Mouse (Mus musculus): ENCODE measurements around the gene Ctnnbl1. TPM values are rescaled to one million over a fixed set of nuclear protein-coding genes. Genes with fewer than 3 reads are reported as not detected.

Ctnnbl1 gene
- polyA plus RNA-seq, 1 experiment, result 28.3 TPM

GRCm38 (mm10) chr2:157818576-157819320 is 81.5 kb downstream of the Ctnnbl1 start:
- TF ChIP-seq CTCF (IDR thresholded peaks at IDR 0.05; ENCODE audit: extremely low read depth, insufficient read depth, insufficient read length, insufficient replicate concordance) (no peak), POLR2A (IDR thresholded peaks at IDR 0.05; ENCODE audit: low read depth, low read length) (no peak)
- H3K36me3 ChIP-seq (ENCODE audit: control insufficient read depth, insufficient read depth, low read length), result peaks cover 11% of the 10 kb centered on the region
- DNase-seq (ENCODE audit: low read depth in 1 of 2, low spot score in 2 of 2), result no peak
- 33% methylated on average over 15 of the region's 15 CpGs for WGBS
- H3K4me1 ChIP-seq (ENCODE audit: control insufficient read depth, insufficient read depth, insufficient read length), result no peaks in the 10 kb centered on the region
- no peak overlapping the region for H3K27ac ChIP-seq (ENCODE audit: insufficient read depth, low read length)
- no peak overlapping the region for H3K4me3 ChIP-seq (ENCODE audit: extremely low read depth, insufficient read depth, insufficient read length)
- H3K27me3 ChIP-seq (ENCODE audit: control insufficient read depth, insufficient read depth, low read length), result no peaks in the 10 kb centered on the region

- no peak for DNase-seq (ENCODE audit: low read depth in 1 of 2, low spot score in 2 of 2)
- H3K36me3 ChIP-seq (ENCODE audit: control insufficient read depth, insufficient read depth, low read length), result peaks cover 12% of the 10 kb centered on the region
- TF ChIP-seq POLR2A (IDR thresholded peaks at IDR 0.05; ENCODE audit: low read depth, low read length), result no peak
- no peak for TF ChIP-seq CTCF (IDR thresholded peaks at IDR 0.05; ENCODE audit: extremely low read depth, insufficient read depth, insufficient read length, insufficient replicate concordance)
- H3K4me3 ChIP-seq (ENCODE audit: extremely low read depth, insufficient read depth, insufficient read length), result no peak overlapping the region
- H3K4me1 ChIP-seq (ENCODE audit: control insufficient read depth, insufficient read depth, insufficient read length), result no peaks in the 10 kb centered on the region
- no peaks in the 10 kb centered on the region for H3K27me3 ChIP-seq (ENCODE audit: control insufficient read depth, insufficient read depth, low read length)
- 95% methylated on average over 12 of the region's 12 CpGs for WGBS
- H3K27ac ChIP-seq (ENCODE audit: insufficient read depth, low read length), result no peak overlapping the region
Measured at GRCm38 (mm10) chr2:157819401-157819800, 82.2 kb downstream of the Ctnnbl1 start.

- 91% methylated on average over 4 of the region's 4 CpGs for WGBS
- H3K36me3 ChIP-seq (ENCODE audit: control insufficient read depth, insufficient read depth, low read length), result peaks cover 12% of the 10 kb centered on the region
Measured at GRCm38 (mm10) chr2:157821259-157821658, 84.1 kb downstream of the Ctnnbl1 start.

GRCm38 (mm10) chr2:157823456-157823855 is 86.3 kb downstream of the Ctnnbl1 start:
- Histone ChIP-seq H3K4me3 (ENCODE audit: extremely low read depth, insufficient read depth, insufficient read length) (no peak overlapping the region), H3K36me3 (ENCODE audit: control insufficient read depth, insufficient read depth, low read length) (peaks cover 7% of the 10 kb centered on the region), H3K4me1 (ENCODE audit: control insufficient read depth, insufficient read depth, insufficient read length) (no peaks in the 10 kb centered on the region), H3K27ac (ENCODE audit: insufficient read depth, low read length) (no peak overlapping the region), H3K27me3 (ENCODE audit: control insufficient read depth, insufficient read depth, low read length) (no peaks in the 10 kb centered on the region)
- TF ChIP-seq POLR2A (IDR thresholded peaks at IDR 0.05; ENCODE audit: low read depth, low read length) (no peak), CTCF (IDR thresholded peaks at IDR 0.05; ENCODE audit: extremely low read depth, insufficient read depth, insufficient read length, insufficient replicate concordance) (no peak)
- 97% methylated on average over 3 of the region's 3 CpGs for whole genome bisulfite sequencing
- no peak for DNase-seq (ENCODE audit: low read depth in 1 of 2, low spot score in 2 of 2)

More at GRCm38 (mm10) chr2:157821259-157821658, 84.1 kb downstream of the Ctnnbl1 start:
- H3K4me3 ChIP-seq (ENCODE audit: extremely low read depth, insufficient read depth, insufficient read length), result no peak overlapping the region
- DNase-seq (ENCODE audit: low read depth in 1 of 2, low spot score in 2 of 2), result no peak
- H3K27ac ChIP-seq (ENCODE audit: insufficient read depth, low read length), result no peak overlapping the region
- TF ChIP-seq POLR2A (IDR thresholded peaks at IDR 0.05; ENCODE audit: low read depth, low read length), result no peak
- TF ChIP-seq CTCF (IDR thresholded peaks at IDR 0.05; ENCODE audit: extremely low read depth, insufficient read depth, insufficient read length, insufficient replicate concordance), result no peak
- no peaks in the 10 kb centered on the region for H3K4me1 ChIP-seq (ENCODE audit: control insufficient read depth, insufficient read depth, insufficient read length)
- no peaks in the 10 kb centered on the region for H3K27me3 ChIP-seq (ENCODE audit: control insufficient read depth, insufficient read depth, low read length)

GRCm38 (mm10) chr2:157824249-157824648 is 87.0 kb downstream of the Ctnnbl1 start:
- no peak overlapping the region for H3K27ac ChIP-seq (ENCODE audit: insufficient read depth, low read length)
- DNase-seq (ENCODE audit: low read depth in 1 of 2, low spot score in 2 of 2), result no peak
- no peak overlapping the region for H3K4me3 ChIP-seq (ENCODE audit: extremely low read depth, insufficient read depth, insufficient read length)
- WGBS, result 94% methylated on average over 11 of the region's 11 CpGs
- no peaks in the 10 kb centered on the region for H3K4me1 ChIP-seq (ENCODE audit: control insufficient read depth, insufficient read depth, insufficient read length)
- TF ChIP-seq CTCF (IDR thresholded peaks at IDR 0.05; ENCODE audit: extremely low read depth, insufficient read depth, insufficient read length, insufficient replicate concordance) (no peak), POLR2A (IDR thresholded peaks at IDR 0.05; ENCODE audit: low read depth, low read length) (no peak)
- H3K27me3 ChIP-seq (ENCODE audit: control insufficient read depth, insufficient read depth, low read length), result no peaks in the 10 kb centered on the region
- peaks cover 5% of the 10 kb centered on the region for H3K36me3 ChIP-seq (ENCODE audit: control insufficient read depth, insufficient read depth, low read length)

GRCm38 (mm10) chr2:157830101-157830500 is 92.9 kb downstream of the Ctnnbl1 start:
- H3K27me3 ChIP-seq (ENCODE audit: control insufficient read depth, insufficient read depth, low read length), result no peaks in the 10 kb centered on the region
- no peak for TF ChIP-seq CTCF (IDR thresholded peaks at IDR 0.05; ENCODE audit: extremely low read depth, insufficient read depth, insufficient read length, insufficient replicate concordance)
- no peak for TF ChIP-seq POLR2A (IDR thresholded peaks at IDR 0.05; ENCODE audit: low read depth, low read length)
- no peak overlapping the region for H3K27ac ChIP-seq (ENCODE audit: insufficient read depth, low read length)
- no peak overlapping the region for H3K4me3 ChIP-seq (ENCODE audit: extremely low read depth, insufficient read depth, insufficient read length)
- 92% methylated on average over 6 of the region's 6 CpGs for WGBS
- 0 out of 2 replicates have a peak, but pooled peaks cover 2% of the 10 kb centered on the region for H3K36me3 ChIP-seq (ENCODE audit: control insufficient read depth, insufficient read depth, low read length)
- H3K4me1 ChIP-seq (ENCODE audit: control insufficient read depth, insufficient read depth, insufficient read length), result no peaks in the 10 kb centered on the region
- no peak for DNase-seq (ENCODE audit: low read depth in 1 of 2, low spot score in 2 of 2)
